Mouse (Mus musculus): ENCODE measurements at regions not wholly inside any gene's neighbourhood (a gene's known extent, or its start where the extent isn't known, plus 50 kb on each side); places are given as distances from the start of the nearest gene placed in this dataset.

DNA sequence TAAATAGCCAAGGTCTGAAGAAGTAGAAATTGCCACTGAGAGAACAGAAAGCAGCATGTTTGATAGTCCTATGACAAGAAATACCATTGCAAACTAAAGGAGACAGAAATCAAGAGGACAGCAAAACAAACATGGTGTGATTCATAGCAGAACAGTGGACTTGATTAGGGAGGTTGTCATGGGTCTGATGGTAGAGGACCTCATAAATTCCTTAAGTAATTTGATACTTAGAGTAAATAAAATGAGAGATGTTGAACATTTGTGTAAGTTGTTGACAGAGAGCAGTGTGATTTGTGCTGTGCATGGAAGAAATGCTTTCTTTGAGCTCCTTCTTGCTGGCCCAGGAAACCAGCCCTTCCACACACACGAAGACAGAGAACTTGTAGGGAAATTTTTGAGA lies 2090.8 kb downstream of the 9330182O14Rik start:
- TF ChIP-seq CTCF (IDR thresholded peaks at IDR 0.05; ENCODE audit: borderline replicate concordance, extremely low read depth, insufficient read depth, insufficient read length): no peak
- no peak for TF ChIP-seq POLR2A (IDR thresholded peaks at IDR 0.05; ENCODE audit: borderline replicate concordance, extremely low read depth, insufficient read depth, insufficient read length, poor library complexity, severe bottlenecking)
